In genomic region chr5:74230525-74230924, GRCm38 (mm10) we compare ENCODE assay signal across 24 mouse cellular contexts. TPM values are rescaled to one million over a fixed set of nuclear protein-coding genes. Genes with fewer than 3 reads are reported as not detected.
A peak's percentile ranks its signal among the peaks of the same experiment; 100 is the strongest.
DNase-seq lines count a peak whose midpoint lies in the region; ATAC-seq and TF ChIP-seq lines count a peak whose summit lies in the region.
"Had no signal": no experiment of that assay in that cellular context is flagged by ENCODE, and none has a peak within 500 bp of the region (broad histone marks: within the 10 kb centered on the region; RNA-seq: fewer than 3 reads in every experiment).

No protein-coding gene starts in this region.

- H3K4me2 ChIP-seq in heart, embryonic 11.5 days = peak overlapping the region; percentile 29; the same call in 1 of the 2 replicates
- H3K4me2 ChIP-seq in liver, postnatal 0 days (ENCODE audit: low read depth, low read length) = no peak overlapping the region
- no peak overlapping the region for H3K4me2 ChIP-seq in midbrain, embryonic 16.5 days (ENCODE audit: low read length)
- H3K4me2 ChIP-seq: hindbrain, embryonic 13.5 days; limb, embryonic 15.5 days; neural tube, embryonic 13.5 days had no signal

- DNase-seq in heart, adult 18-20 months = no peak
- DNase-seq in liver, adult 2 months (ENCODE audit: extremely low read depth, low read depth, low spot score) = peak; percentile 19
- no peak for DNase-seq in liver, postnatal 0 days
- DNase-seq in embryonic facial prominence, embryonic 10.5 days (ENCODE audit: low spot score) = no peak
- no peak for DNase-seq in urinary bladder, postnatal 14 days (ENCODE audit: low spot score)
- DNase-seq: adrenal gland, adult 8-10 months; B cell, adult 2 months; cerebellum, adult 11-12 months; gastrocnemius, postnatal 10 days; right cerebral cortex, postnatal 25 days; thymus, adult 2 months had no signal

- no peak for TF ChIP-seq CTCF in liver, adult 2 months (IDR thresholded peaks at IDR 0.05; ENCODE audit: low read depth, low read length)
- TF ChIP-seq CTCF in liver, postnatal 0 days (IDR thresholded peaks at IDR 0.05; ENCODE audit: low read depth) = no peak

- H3K79me2 ChIP-seq in liver, adult 2 months (ENCODE audit: control insufficient read depth, insufficient read depth, low read length) = no peaks in the 10 kb centered on the region

- H3K4me3 ChIP-seq in heart, embryonic 11.5 days (ENCODE audit: low read depth, low read length) = no peak overlapping the region
- H3K4me3 ChIP-seq in liver, adult 2 months (ENCODE audit: insufficient read depth, low read depth, low read length) = no peak overlapping the region
- no peak overlapping the region for H3K4me3 ChIP-seq in liver, postnatal 0 days (ENCODE audit: low read depth, low read length)
- no peak overlapping the region for H3K4me3 ChIP-seq in embryonic facial prominence, embryonic 10.5 days
- no peak overlapping the region for H3K4me3 ChIP-seq in midbrain, embryonic 16.5 days (ENCODE audit: low read depth, low read length)
- H3K4me3 ChIP-seq: erythroblast, embryonic 14.5 days; hindbrain, embryonic 13.5 days; layer of hippocampus, adult 2 months; left cerebral cortex, adult 2 months; limb, embryonic 15.5 days; neural tube, embryonic 13.5 days had no signal

- no peak for TF ChIP-seq EP300 in liver, postnatal 0 days (IDR thresholded peaks at IDR 0.05; ENCODE audit: low read depth)

- no peaks in the 10 kb centered on the region for H3K36me3 ChIP-seq in heart, embryonic 11.5 days (ENCODE audit: control insufficient read depth, insufficient read depth, low read length)
- H3K36me3 ChIP-seq in liver, adult 2 months (ENCODE audit: control insufficient read depth, insufficient read depth, low read length) = no peaks in the 10 kb centered on the region
- no peaks in the 10 kb centered on the region for H3K36me3 ChIP-seq in liver, postnatal 0 days (replicated peaks; ENCODE audit: insufficient read depth, low read length)
- H3K36me3 ChIP-seq in embryonic facial prominence, embryonic 10.5 days (replicated peaks) = no peaks in the 10 kb centered on the region
- H3K36me3 ChIP-seq in midbrain, embryonic 16.5 days (ENCODE audit: control insufficient read depth, insufficient read depth, low read length) = no peaks in the 10 kb centered on the region
- H3K36me3 ChIP-seq: hindbrain, embryonic 13.5 days; limb, embryonic 15.5 days; neural tube, embryonic 13.5 days had no signal

- H3K9ac ChIP-seq in heart, embryonic 11.5 days (ENCODE audit: low read depth, low read length) = no peak overlapping the region
- no peak overlapping the region for H3K9ac ChIP-seq in liver, adult 2 months (ENCODE audit: low read depth, low read length)
- no peak overlapping the region for H3K9ac ChIP-seq in liver, postnatal 0 days (replicated peaks)
- no peak overlapping the region for H3K9ac ChIP-seq in midbrain, embryonic 16.5 days (ENCODE audit: low read depth, low read length)
- H3K9ac ChIP-seq: hindbrain, embryonic 13.5 days; limb, embryonic 15.5 days; neural tube, embryonic 13.5 days had no signal

- no peaks in the 10 kb centered on the region for H3K9me3 ChIP-seq in heart, embryonic 11.5 days (replicated peaks; ENCODE audit: control insufficient read depth, low read length)
- H3K9me3 ChIP-seq in liver, postnatal 0 days (ENCODE audit: low read length) = no peaks in the 10 kb centered on the region
- H3K9me3 ChIP-seq in embryonic facial prominence, embryonic 10.5 days = no peaks in the 10 kb centered on the region
- H3K9me3 ChIP-seq in midbrain, embryonic 16.5 days (replicated peaks; ENCODE audit: control insufficient read depth, low read length, poor library complexity, severe bottlenecking) = no peaks in the 10 kb centered on the region
- H3K9me3 ChIP-seq: hindbrain, embryonic 13.5 days; limb, embryonic 15.5 days; neural tube, embryonic 13.5 days had no signal

- no peaks in the 10 kb centered on the region for H3K27me3 ChIP-seq in heart, embryonic 11.5 days (ENCODE audit: control insufficient read depth, insufficient read depth, low read length)
- H3K27me3 ChIP-seq in liver, adult 2 months (ENCODE audit: control insufficient read depth, insufficient read depth, low read length) = no peaks in the 10 kb centered on the region
- H3K27me3 ChIP-seq in liver, postnatal 0 days (ENCODE audit: insufficient read depth, low read length) = no peaks in the 10 kb centered on the region
- no peaks in the 10 kb centered on the region for H3K27me3 ChIP-seq in embryonic facial prominence, embryonic 10.5 days (replicated peaks; ENCODE audit: low read depth, poor library complexity, severe bottlenecking)
- no peaks in the 10 kb centered on the region for H3K27me3 ChIP-seq in midbrain, embryonic 16.5 days (ENCODE audit: control insufficient read depth, insufficient read depth, low read depth, low read length)
- H3K27me3 ChIP-seq: hindbrain, embryonic 13.5 days; limb, embryonic 15.5 days; neural tube, embryonic 13.5 days had no signal

- no peak for TF ChIP-seq POLR2A in liver, adult 2 months (IDR thresholded peaks at IDR 0.05; ENCODE audit: extremely low read depth, insufficient read depth, low read length)

- H3K27ac ChIP-seq in heart, embryonic 11.5 days (ENCODE audit: low read depth, low read length) = peak overlapping the region; percentile 73
- H3K27ac ChIP-seq in liver, adult 2 months (replicated peaks; ENCODE audit: insufficient read depth, low read depth, low read length) = no peak overlapping the region
- H3K27ac ChIP-seq in liver, postnatal 0 days (ENCODE audit: low read depth) = no peak overlapping the region
- H3K27ac ChIP-seq in embryonic facial prominence, embryonic 10.5 days (replicated peaks) = peak overlapping the region; percentile 21; the same call in 1 of the 2 replicates
- no peak overlapping the region for H3K27ac ChIP-seq in midbrain, embryonic 16.5 days (ENCODE audit: low read length)
- H3K27ac ChIP-seq: hindbrain, embryonic 13.5 days; kidney, postnatal 0 days; layer of hippocampus, adult 2 months; left cerebral cortex, adult 2 months; limb, embryonic 15.5 days; macrophage; neural tube, embryonic 13.5 days had no signal

- WGBS in heart, embryonic 11.5 days (ENCODE audit: insufficient replicate concordance) = 35% methylated on average over 2 of the region's 2 CpGs
- WGBS in liver, adult 2 months = 13% methylated on average over 2 of the region's 2 CpGs
- WGBS in liver, postnatal 0 days (ENCODE audit: insufficient replicate concordance) = 58% methylated on average over 2 of the region's 2 CpGs
- 63% methylated on average over 2 of the region's 2 CpGs for WGBS in embryonic facial prominence, embryonic 10.5 days
- WGBS in midbrain, embryonic 16.5 days = 19% methylated on average over 2 of the region's 2 CpGs

- peak; percentile 31 for ATAC-seq in heart, embryonic 11.5 days (replicated peaks; ENCODE audit: insufficient number of reproducible peaks, low FRiP score, low TSS enrichment)
- ATAC-seq in liver, postnatal 0 days = no peak
- peak; percentile 50; the same call in 1 of the 2 replicates for ATAC-seq in midbrain, embryonic 16.5 days
- no peak for ATAC-seq in erythroblast, adult 5-6 weeks (replicated peaks; ENCODE audit: low FRiP score, poor library complexity, severe bottlenecking)
- ATAC-seq: forebrain, embryonic 16.5 days; intestine, embryonic 16.5 days had no signal

- H3K4me1 ChIP-seq in heart, embryonic 11.5 days (ENCODE audit: control insufficient read depth, insufficient read depth, low read length) = peaks cover 22% of the 10 kb centered on the region
- H3K4me1 ChIP-seq in liver, adult 2 months (ENCODE audit: control insufficient read depth, insufficient read depth, low read length) = no peaks in the 10 kb centered on the region
- H3K4me1 ChIP-seq in liver, postnatal 0 days (ENCODE audit: insufficient read depth) = peaks cover 6% of the 10 kb centered on the region
- peaks cover 18% of the 10 kb centered on the region for H3K4me1 ChIP-seq in embryonic facial prominence, embryonic 10.5 days
- peaks cover 4% of the 10 kb centered on the region for H3K4me1 ChIP-seq in midbrain, embryonic 16.5 days (ENCODE audit: control insufficient read depth, insufficient read depth, low read length)

RNA-seq across cellular contexts. Expression of gene Rasl11b, which starts 35.4 kb away (rescaled TPM):
- 75.9 and 87.0 TPM in 2 replicates for polyA plus RNA-seq in heart, embryonic 11.5 days (2014; fragmentation: Nextera tagmentation; extraction: Ambion mirVana)
- total RNA-seq in heart, adult 18-20 months (2021) = 10 to 100 TPM; 28.0 to 31.6 TPM
- total RNA-seq in liver, adult 2 months (2014; rRNA removed) = 1.1 TPM in 2 replicates
- polyA plus RNA-seq in liver, adult 2 months (2012; rRNA removed) = 6.6 and 6.8 TPM in 2 replicates
- polyA plus RNA-seq in liver, postnatal 0 days (2015; fragmentation: Nextera tagmentation; extraction: Ambion mirVana) = 9.4 and 9.6 TPM in 2 replicates
- polyA plus RNA-seq in embryonic facial prominence, embryonic 10.5 days (2016; fragmentation: Nextera tagmentation; extraction: Ambion mirVana) = 46.3 and 58.0 TPM in 2 replicates
- polyA plus RNA-seq in midbrain, embryonic 16.5 days (2015; fragmentation: Nextera tagmentation; extraction: Ambion mirVana) = 11.3 and 12.4 TPM in 2 replicates
- 0.58 and 0.63 TPM in 2 replicates for total RNA-seq in erythroblast, adult 5-6 weeks (2015; ENCODE audit: low replicate concordance)
- 0.70 TPM in 1 of 2 replicates, not detected in the other for total RNA-seq in erythroblast, adult 5-6 weeks (2017; ENCODE audit: low replicate concordance)
- polyA plus RNA-seq: erythroblast, embryonic 14.5 days; macrophage had no signal

Comparison
In these comparisons a context has a peak if more than half of its experiments do, and no peak if none do; other contexts are left out.
1. ATAC-seq: peak in heart, embryonic 11.5 days (single experiment) and midbrain, embryonic 16.5 days (single experiment); none in liver, postnatal 0 days (single experiment) and erythroblast, adult 5-6 weeks (single experiment).
2. H3K27ac ChIP-seq: peak in heart, embryonic 11.5 days (single experiment) and embryonic facial prominence, embryonic 10.5 days (single experiment); none in liver, adult 2 months (single experiment), liver, postnatal 0 days (single experiment) and midbrain, embryonic 16.5 days (single experiment).